Mouse (Mus musculus) stomach, embryonic 16.5 days (tissue): ENCODE measurements around the gene Usp39. TPM values are rescaled to one million over a fixed set of nuclear protein-coding genes. Genes with fewer than 3 reads are reported as not detected.

Experiments
- ATAC-seq: fragments of 200-750 bp; cut with Nextera tagmentation; 2 replicates; pipeline ENCODE4 v1.8.0; 2017; ENCODE audit warnings: moderate number of reproducible peaks, moderate TSS enrichment; ENCODE audit not compliant: insufficient read depth, low FRiP score
- H3K27ac ChIP-seq: fragments of 300-500 bp; sonication (generic); 2 replicates; pipeline ENCODE4 v1.5.1; 2014; ENCODE audit warnings: low read length
- H3K27me3 ChIP-seq: fragments of 300-500 bp; sonication (generic); 2 replicates; pipeline ENCODE4 v1.6.1; 2014; ENCODE audit warnings: low read length, control low read depth, mixed read lengths; ENCODE audit not compliant: control insufficient read depth, insufficient read depth
- H3K36me3 ChIP-seq: fragments of 300-500 bp; sonication (generic); 2 replicates; pipeline ENCODE4 v1.6.1; 2014; ENCODE audit warnings: low read length; ENCODE audit not compliant: control insufficient read depth, insufficient read depth
- H3K4me1 ChIP-seq: fragments of 300-500 bp; sonication (generic); 2 replicates; pipeline ENCODE4 v1.6.1; 2014; ENCODE audit warnings: low read length, control low read depth, mixed read lengths; ENCODE audit not compliant: control insufficient read depth, insufficient read depth
- H3K4me2 ChIP-seq: fragments of 300-500 bp; sonication (generic); 2 replicates; pipeline ENCODE4 v1.6.1; 2014; ENCODE audit warnings: low read depth, low read length, mixed read lengths
- H3K4me3 ChIP-seq: fragments of 300-500 bp; sonication (generic); replicated peaks from 2 replicates; pipeline ENCODE4 v1.5.1; 2014; ENCODE audit warnings: mild to moderate bottlenecking, low read length
- H3K9ac ChIP-seq: fragments of 300-500 bp; sonication (generic); 2 replicates; pipeline ENCODE4 v1.6.1; 2014; ENCODE audit warnings: low read length
- H3K9me3 ChIP-seq: fragments of 300-500 bp; sonication (generic); replicated peaks from 2 replicates; pipeline ENCODE4 v1.6.1; 2016; ENCODE audit warnings: low read length, control low read depth; ENCODE audit not compliant: control insufficient read depth
- WGBS: fragments of 180-500 bp; shearing (Covaris S2); extraction: QIAGEN DNeasy Blood & Tissue Kit; methylation state at CpG from one replicate; pipeline ENCODE4 v1.1.7; 2014; 5-methylcytosine and 5-hydroxymethylcytosine counted together
- polyA plus RNA-seq: library from polyadenylated mRNA; unstranded; fragments of >200 nt; fragmentation: Nextera tagmentation; extraction: Ambion mirVana; gene quantifications from 2 replicates; pipeline ENCODE4 v1.2.1, GENCODE M21; 2015

Usp39 gene
- polyA plus RNA-seq, 1 experiment from 2014 or later, result 29.7 TPM

DNA sequence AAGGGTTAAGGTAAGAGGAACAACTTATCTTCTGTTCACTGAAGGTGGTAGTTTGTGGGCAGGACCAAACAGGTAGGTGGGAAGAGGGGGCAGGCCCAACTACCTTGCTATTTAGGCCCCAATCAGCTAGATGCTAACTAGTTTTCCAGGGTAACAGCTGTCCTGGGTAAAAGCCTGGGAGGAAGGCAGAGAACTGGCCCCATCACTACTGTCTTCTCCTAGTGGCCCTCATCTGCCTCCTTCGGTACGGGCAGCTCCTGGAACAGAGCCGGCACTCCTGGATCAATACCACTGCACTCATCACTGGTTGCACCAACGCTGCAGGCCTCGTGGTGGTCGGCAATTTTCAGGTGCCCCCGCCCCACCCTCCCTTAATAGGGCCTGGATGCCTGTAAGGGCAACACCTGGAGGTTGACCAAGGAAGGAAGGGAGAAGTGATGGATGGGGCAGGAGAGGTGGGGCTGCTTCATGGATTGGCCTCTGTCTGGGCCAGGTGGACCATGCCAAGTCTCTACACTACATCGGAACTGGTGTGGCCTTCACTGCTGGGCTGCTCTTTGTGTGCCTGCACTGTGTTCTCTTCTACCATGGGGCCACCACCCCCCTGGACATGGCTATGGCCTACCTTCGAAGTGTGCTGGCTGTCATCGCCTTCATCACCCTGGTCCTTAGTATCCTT is 13.2 kb upstream of the Usp39 start:
- H3K9ac ChIP-seq, result no peak overlapping the region
- 0 out of 2 replicates have a peak, but pooled peaks cover 11% of the 10 kb centered on the region for H3K36me3 ChIP-seq
- no peaks in the 10 kb centered on the region for H3K9me3 ChIP-seq
- no peak for ATAC-seq
- peaks cover 49% of the 10 kb centered on the region for H3K4me1 ChIP-seq
- peak overlapping the region; percentile 50; the same call in 1 of the 2 replicates for H3K27ac ChIP-seq
- 81% methylated on average over 10 of the region's 10 CpGs for WGBS
- H3K4me2 ChIP-seq, result 0 out of 2 replicates have a peak overlapping the region, but pooled peaks have one; percentile 10
- no peak overlapping the region for H3K4me3 ChIP-seq
- H3K27me3 ChIP-seq, result no peaks in the 10 kb centered on the region

DNA sequence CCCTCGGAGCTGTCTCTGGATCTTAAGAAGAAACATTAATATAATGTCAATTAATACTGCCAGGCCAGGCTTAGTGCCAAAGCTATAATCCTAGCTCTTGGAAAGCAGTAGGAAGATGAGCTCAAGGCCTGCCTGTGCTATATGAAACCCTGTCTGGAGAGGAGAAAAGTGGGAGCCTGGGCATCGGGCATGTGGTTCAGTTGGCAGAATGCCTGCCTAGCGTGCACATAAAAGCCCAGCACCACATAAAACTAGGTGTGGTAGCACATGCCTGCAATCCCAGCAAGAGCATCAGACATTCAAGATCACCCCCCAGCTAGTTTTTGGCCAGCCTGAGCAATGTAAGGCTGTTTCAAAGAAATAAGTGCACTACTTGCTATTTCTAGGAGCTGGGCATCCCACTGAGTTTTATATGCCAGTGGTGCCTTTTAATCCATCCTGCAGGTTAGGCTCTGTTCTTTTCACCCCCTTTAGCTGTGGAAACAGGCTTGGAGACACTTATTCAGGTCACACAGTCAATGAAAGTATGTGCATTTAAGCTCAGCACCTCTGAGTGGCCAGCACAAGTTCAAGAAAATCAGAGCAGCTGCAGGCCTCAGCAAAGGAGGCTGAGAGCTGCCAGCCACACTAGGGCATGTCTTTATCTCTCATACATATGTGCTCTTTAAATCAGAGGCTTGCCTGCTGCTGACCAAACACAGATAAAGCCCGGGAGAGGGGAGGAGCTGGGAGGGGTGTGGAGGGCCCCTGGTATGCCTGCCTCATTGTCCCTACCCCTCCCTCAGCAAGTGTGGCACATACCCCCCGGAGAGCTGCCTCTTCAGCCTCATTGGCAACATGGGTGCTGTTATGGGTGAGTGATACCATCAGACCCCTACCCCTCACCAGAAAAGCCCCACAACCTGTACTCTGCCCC is 12.4 kb upstream of the Usp39 start:
- WGBS, result 48% methylated on average over 5 of the region's 5 CpGs
- Histone ChIP-seq H3K36me3 (0 out of 2 replicates have a peak, but pooled peaks cover 11% of the 10 kb centered on the region), H3K4me1 (peaks cover 54% of the 10 kb centered on the region), H3K27ac (peak overlapping the region; percentile 50; the same call in 1 of the 2 replicates), H3K9me3 (no peaks in the 10 kb centered on the region), H3K4me2 (0 out of 2 replicates have a peak overlapping the region, but pooled peaks have one; percentile 10), H3K9ac (peak overlapping the region; percentile 52; the same call in 1 of the 2 replicates), H3K27me3 (no peaks in the 10 kb centered on the region), H3K4me3 (no peak overlapping the region)
- peak; percentile 8; the same call in 1 of the 2 replicates for ATAC-seq

- peak overlapping the region; percentile 95 for H3K4me2 ChIP-seq
- H3K4me1 ChIP-seq, result peaks cover 49% of the 10 kb centered on the region
- 37% methylated on average over 8 of the region's 8 CpGs for whole genome bisulfite sequencing
- H3K9me3 ChIP-seq, result no peaks in the 10 kb centered on the region
- H3K4me3 ChIP-seq, result peak overlapping the region; percentile 59
- H3K27ac ChIP-seq, result peak overlapping the region; percentile 58; the same call in 1 of the 2 replicates
- peak; percentile 0; the same call in 1 of the 2 replicates for ATAC-seq
- 0 out of 2 replicates have a peak, but pooled peaks cover 11% of the 10 kb centered on the region for H3K36me3 ChIP-seq
- H3K9ac ChIP-seq, result peak overlapping the region; percentile 79
- H3K27me3 ChIP-seq, result no peaks in the 10 kb centered on the region
Observed at GRCm38 (mm10) chr6:72356001-72356532, 11.1 kb upstream of the Usp39 start.

DNA sequence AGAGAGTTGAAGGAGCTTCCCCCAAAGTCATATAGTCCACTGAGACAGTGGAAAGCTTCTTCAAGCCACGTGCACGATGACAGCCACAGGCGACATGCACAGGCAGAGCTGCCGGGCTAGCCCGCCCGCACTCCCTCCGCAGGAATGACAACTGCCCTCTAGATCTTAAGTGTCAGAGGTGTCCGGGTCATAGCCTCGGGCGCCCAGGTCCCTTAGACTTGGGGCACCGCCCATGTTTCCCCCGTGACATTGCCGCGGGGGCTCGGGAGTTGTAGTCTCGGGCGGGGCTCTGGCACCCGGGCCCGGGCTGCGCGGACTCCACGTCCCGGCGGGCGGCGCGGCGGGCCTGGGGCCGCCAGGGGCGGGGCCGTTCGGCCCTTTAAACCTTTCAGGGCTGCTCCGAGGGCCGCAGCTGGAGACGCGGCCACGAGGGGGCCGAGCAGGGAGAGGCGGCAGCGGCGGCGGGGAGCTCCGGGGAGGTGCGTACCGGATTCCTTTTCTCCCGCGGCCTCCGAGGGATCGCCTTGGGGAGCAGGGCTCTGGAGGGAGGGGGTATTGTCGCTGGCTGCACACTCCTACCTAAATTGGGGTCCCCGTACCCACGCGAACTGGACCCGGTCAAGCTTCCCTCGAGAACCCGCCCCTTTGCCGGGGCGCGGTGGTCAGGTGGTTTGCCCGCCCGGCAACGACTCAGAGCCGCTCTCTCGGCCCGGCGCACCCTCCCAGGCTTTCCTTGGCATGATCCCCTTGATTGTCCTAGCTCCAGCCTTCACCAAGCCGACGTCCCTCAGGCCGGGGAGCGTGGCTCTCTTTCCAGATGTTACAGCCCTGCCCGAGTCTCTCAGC is 10.3 kb upstream of the Usp39 start, which contains the start of gene Tmem150a:
Gene Tmem150a (plus strand): TSS at position 382 of the 846 bp plus-strand sequence.
- no peaks in the 10 kb centered on the region for H3K9me3 ChIP-seq
- ATAC-seq, result peak; percentile 88
- H3K4me1 ChIP-seq, result peaks cover 45% of the 10 kb centered on the region
- peak within 1 kb of the TSS; percentile 95 for H3K4me2 ChIP-seq
- WGBS, result under 1% methylated on average over 71 of the region's 71 CpGs
- peak within 1 kb of the TSS; percentile 79 for H3K9ac ChIP-seq
- H3K27me3 ChIP-seq, result no peaks in the 10 kb centered on the region
- 0 out of 2 replicates have a peak, but pooled peaks cover 17% of the 10 kb centered on the region for H3K36me3 ChIP-seq
- peak within 1 kb of the TSS; percentile 59 for H3K4me3 ChIP-seq
- peak within 1 kb of the TSS; percentile 58 for H3K27ac ChIP-seq

- 86% methylated on average over 1 of the region's 1 CpGs for WGBS
Observed at GRCm38 (mm10) chr6:72354025-72354424, 9.0 kb upstream of the Usp39 start.

DNA sequence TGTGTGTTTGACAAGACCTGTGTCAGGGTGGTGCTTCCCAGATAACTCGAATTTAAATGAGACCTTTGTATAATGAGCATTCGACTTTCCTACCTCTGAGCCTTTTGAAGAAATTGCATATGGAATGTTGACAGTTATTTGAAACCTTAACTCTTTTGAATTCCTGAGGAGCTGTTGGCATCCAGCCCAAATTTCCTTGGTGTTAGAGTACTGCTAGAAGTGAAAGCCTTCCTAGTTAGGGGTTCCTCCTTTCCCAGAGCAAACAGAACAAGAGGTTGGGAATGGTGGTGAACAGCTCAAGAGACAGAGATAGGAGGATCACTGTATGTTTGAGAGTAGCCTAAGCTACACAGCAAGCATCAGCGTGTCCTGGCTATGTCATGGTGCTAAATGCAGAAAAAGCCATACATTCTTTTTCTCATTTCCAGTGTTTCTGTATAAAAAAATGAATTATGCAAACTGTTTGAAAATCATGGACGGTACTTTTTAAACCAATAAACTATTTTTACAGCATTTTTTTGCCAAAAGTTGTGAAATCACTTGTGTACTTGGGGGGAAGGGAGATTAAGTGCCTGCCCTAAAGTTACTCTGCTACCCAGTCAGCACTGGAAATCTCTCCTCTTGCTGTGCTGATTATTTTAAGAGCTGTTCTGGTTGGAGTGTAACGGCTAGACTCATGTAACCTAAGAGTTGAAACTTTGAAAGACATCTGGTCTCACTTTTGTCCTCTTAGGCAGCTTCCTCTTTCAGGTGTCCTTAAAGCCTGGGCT is 7.8 kb upstream of the Usp39 start:
- Histone ChIP-seq H3K4me1 (peaks cover 44% of the 10 kb centered on the region), H3K9me3 (no peaks in the 10 kb centered on the region), H3K27ac (no peak overlapping the region), H3K4me2 (no peak overlapping the region), H3K9ac (no peak overlapping the region), H3K4me3 (no peak overlapping the region), H3K36me3 (0 out of 2 replicates have a peak, but pooled peaks cover 7% of the 10 kb centered on the region), H3K27me3 (no peaks in the 10 kb centered on the region)
- 55% methylated on average over 5 of the region's 5 CpGs for WGBS
- ATAC-seq, result no peak

More at GRCm38 (mm10) chr6:72354025-72354424, 9.0 kb upstream of the Usp39 start:
- H3K9ac ChIP-seq, result no peak overlapping the region
- H3K4me2 ChIP-seq, result no peak overlapping the region
- no peaks in the 10 kb centered on the region for H3K9me3 ChIP-seq
- no peak overlapping the region for H3K27ac ChIP-seq
- no peak overlapping the region for H3K4me3 ChIP-seq
- H3K36me3 ChIP-seq, result 0 out of 2 replicates have a peak, but pooled peaks cover 15% of the 10 kb centered on the region
- H3K4me1 ChIP-seq, result peaks cover 41% of the 10 kb centered on the region
- ATAC-seq, result no peak
- no peaks in the 10 kb centered on the region for H3K27me3 ChIP-seq

DNA sequence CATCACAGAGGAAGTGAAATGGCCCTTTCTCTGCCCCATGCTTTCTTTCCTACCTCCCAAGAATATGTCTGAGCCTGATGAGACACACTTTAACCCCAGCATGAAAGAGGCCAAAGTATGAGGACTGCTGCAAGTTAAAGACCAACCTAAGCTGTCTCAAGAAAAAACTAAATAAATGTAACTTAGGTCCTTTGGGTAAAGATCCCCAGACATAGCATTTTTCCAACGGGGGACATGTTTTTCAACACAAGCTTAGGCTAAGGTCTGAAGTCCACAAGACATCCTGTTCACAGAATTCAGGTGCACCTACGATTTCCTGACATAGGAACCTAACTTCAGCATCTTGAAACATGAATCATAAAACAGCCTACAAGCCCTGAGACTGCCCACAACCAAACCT is 5.2 kb upstream of the Usp39 start:
- Histone ChIP-seq H3K27ac (no peak overlapping the region), H3K4me3 (no peak overlapping the region), H3K4me1 (peaks cover 23% of the 10 kb centered on the region), H3K9me3 (no peaks in the 10 kb centered on the region), H3K9ac (no peak overlapping the region), H3K27me3 (no peaks in the 10 kb centered on the region), H3K4me2 (no peak overlapping the region), H3K36me3 (0 out of 2 replicates have a peak, but pooled peaks cover 7% of the 10 kb centered on the region)
- 92% methylated on average over 2 of the region's 2 CpGs for WGBS
- ATAC-seq, result no peak
